Mouse (Mus musculus) R1 (cell line): ENCODE results near the gene Pdcd5.
A peak's percentile ranks its signal among the peaks of the same experiment; 100 is the strongest.

ENCODE experiments used
- DNase-seq: peaks from one replicate; pipeline ENCODE4 v3.0.0-alpha.2; 2018; ENCODE audit warnings: low read depth, low spot score

Pdcd5 gene

DNA sequence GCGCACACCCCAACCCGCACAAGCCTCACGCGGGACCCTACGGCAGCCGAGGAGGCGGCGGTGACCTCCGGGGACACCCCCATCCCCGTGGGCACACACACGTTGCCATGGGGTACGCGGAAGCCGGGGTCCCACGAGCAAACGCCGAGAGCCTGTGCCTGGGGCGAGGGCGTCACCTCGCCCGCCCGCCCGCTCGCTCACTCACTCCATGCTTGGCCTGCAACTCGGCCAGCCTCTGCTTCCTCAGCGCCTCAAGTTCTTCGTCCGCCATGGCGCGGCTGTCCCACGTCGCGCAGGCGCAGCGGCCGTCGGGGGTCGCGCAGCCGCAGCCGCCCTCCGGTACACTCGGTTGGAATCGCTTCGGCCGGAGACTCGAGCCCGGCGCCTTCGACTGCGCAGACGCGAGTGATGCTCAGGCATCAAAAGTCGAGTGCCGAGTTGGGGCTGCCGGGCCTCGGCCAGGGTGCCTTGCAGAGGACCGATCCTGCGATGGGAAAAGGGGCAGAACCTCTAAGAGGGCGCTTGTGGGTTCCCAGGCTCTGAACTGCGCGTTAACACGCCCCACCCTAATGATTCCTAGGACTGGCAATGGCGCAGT, at the start of gene Pdcd5:
Gene Pdcd5, minus strand, starts transcription at position 421 of the 598 bp plus-strand sequence.
- peak; percentile 98 for DNase-seq

- no peak for DNase-seq
These were observed 45.3 kb upstream of the Pdcd5 start for GRCm38 (mm10) chr7:35692641-35693040.

GRCm38 (mm10) chr7:35692117-35692516, 44.8 kb upstream of the Pdcd5 start:
- DNase-seq = no peak

GRCm38 (mm10) chr7:35688781-35689349, 41.5 kb upstream of the Pdcd5 start:
- no peak for DNase-seq

DNA sequence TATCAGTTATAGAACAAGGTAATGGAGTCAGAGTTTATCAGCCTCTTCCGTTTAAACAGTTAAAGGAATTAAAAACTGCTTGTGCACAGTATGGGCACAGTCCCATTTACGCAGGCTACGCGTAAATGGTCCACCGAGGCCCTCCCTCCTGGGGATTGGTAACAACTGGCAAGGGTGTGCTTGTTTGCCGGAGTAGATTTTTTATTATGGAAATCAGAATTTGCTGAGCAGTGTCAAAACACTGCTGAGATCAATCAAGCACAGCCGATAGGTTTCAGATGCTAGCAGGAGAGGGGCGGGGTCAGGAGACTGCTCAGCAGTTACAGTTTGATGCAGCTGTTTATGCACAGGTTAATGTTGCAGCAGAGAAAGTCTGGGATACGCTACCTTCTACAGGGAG, 41.0 kb upstream of the Pdcd5 start:
- DNase-seq = no peak

DNA sequence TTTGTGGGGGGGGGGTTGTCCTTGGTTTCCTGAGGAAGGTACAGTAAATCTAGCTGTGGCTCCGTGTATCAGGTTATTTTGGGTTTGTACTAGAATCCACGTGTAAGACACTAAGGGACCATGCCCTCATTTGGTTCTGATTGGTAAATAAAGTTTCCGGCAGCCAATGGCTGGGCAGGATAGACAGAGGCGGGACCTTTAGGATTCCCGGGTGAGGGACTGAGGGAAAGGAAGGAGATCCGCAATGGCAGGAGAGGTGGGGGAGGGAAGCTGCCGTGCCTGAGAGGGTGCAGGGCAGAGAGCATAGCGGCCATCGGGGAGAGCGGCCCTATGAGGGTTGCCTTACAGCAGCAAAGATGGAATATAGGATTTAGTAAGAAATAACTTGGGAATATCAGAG, 39.9 kb upstream of the Pdcd5 start:
- DNase-seq = peak; percentile 77

GRCm38 (mm10) chr7:35686756-35687155, 39.4 kb upstream of the Pdcd5 start:
- DNase-seq = peak; percentile 84

DNA sequence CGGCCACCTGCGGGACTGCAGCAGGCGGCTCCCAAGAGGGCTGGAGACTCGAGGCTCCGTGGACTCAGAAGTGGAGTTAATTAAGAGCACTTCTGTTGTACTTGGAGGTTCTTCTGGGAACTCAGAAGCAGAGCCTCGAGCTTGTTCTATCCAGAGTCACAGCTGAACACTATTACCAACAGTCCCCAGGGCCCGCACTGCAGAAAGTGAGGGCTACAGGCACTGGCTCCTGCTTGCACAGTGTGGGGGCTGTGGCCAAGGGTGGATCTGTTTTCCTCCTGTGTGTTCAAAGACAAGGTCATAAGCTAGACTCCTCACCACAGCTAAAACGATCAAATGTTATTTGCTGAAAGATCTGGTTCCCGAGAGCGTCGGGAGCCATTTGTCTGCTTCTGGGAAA, 38.9 kb upstream of the Pdcd5 start:
- peak; percentile 25 for DNase-seq

GRCm38 (mm10) chr7:35683409-35684122, 36.2 kb upstream of the Pdcd5 start:
- no peak for DNase-seq

DNA sequence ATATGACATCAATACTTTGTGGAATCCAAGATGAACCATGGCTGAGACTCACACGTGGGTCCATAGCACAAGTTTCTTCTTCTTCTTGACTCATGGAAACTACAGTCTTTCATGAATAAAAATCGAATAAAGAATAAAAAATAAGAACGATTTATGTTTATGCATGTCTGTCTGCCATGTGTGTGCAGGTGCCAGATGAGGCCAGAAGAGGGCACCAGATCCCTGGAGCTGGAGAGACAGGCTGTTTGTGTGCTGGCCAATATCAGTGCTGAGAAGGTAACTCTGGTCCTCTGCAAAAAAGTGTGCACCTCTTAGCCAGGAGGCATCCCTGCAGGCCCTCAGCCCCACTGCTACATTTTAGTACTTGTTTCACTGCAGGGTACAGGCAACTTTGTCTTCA, 34.2 kb upstream of the Pdcd5 start:
- peak; percentile 55 for DNase-seq

DNA sequence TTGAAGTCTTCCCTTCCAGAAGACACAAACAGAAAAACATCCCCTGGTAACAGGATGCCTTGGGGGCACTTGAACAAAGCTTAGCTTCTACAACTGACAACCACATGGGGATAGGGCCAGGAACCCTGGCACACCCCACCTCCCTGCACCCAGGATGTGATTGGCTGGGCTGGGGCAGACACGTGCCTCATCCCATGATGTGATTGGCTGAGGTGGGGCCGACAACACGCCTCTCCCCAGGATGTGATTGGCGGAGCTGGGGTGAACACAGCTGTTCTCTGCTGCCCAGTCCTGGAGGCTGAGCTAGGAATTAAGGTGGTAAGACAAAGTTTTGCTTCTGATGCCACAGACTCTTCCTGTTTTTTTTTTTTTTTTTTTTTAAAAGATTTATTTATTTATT, 31.7 kb upstream of the Pdcd5 start:
- peak; percentile 84 for DNase-seq

DNA sequence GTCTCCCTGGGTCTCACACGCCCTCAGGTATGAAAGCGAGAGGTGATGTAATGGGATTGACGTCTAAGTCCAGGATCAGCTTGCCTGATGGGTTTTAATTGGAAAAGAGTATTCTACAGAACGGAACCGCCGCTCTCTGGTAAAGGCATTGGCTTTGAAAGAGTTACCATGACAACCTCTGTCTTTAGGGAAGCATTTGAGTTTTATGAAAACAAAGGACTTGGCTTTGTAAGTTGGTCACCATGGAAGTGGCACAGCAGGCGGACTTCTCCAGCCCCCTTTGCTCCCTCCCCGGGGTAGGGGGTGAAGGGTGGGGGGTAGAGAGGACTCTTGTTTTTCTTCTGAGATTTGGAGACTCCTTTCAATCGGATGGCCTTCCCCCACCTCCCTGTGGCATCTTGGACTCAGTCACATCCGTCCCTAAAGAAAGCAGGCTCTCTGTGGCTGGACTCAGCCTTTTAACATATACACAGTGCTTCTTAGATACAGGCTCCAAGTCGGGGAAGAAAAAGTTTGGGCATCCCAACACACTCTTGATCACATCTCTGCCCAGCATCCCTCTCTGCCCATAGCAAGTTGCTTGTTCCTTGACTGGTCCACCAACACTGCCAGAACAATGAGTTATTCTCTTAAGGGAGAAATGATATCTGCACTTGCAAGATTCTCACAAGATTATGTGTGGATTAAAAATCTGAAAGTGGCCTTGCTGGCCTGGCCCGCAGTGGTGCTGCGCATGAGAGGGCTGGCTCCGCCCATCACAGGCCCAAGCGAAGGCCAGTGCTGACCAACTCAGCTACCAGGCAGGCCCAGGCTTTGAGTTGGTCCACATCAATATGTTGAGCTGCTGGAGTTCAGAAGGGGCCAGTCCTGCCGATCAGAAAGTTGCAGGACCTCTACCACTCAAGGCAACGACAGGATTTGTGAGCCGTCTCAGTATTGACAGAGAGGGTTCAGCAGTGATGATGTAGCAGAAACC, 21.0 kb upstream of the Pdcd5 start:
- DNase-seq = peak; percentile 82

GRCm38 (mm10) chr7:35663790-35664376, 16.6 kb upstream of the Pdcd5 start:
- no peak for DNase-seq

DNA sequence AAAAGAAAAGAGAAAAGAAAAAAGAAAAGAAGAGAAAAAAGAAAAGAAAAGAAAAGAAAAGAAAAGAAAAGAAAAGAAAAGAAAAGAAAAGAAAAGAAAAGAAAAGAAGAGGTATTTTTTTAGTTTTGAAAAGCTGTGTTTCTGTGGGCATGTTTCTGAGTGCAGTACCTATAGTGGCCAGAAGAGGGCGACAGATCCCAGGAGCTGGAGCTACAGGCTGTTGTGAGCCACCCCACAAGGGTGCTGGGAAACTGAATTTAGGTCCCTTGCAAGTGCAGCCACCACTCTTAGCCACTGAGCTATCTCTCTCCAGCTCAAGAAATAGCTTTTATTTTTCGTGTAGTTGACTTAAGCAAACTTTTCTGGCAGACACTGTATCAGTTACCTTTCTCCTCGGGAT, 11.9 kb upstream of the Pdcd5 start:
- DNase-seq = peak; percentile 77

DNA sequence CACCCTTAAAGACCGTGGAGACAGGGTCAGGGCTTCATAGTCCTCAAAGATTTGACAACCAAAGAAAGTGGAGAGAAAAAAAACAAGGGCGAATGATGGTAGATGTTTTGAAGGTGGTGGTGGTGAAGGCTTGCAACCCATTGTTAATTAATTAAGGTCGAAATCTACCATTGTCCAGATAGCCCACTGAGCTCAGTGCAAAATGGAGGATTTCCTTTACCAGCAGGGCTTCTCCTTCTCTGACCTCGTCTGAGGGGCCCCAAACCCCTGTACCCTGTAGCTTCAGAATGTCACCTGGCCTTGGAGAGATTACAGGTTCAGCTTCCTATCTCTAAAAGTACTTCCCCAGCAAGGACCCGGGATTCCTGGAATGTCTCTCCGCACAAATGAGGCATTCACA, 10.5 kb upstream of the Pdcd5 start:
- DNase-seq = peak; percentile 68

- peak; percentile 78 for DNase-seq
These were observed 4.4 kb upstream of the Pdcd5 start for GRCm38 (mm10) chr7:35651583-35652270.

- no peak for DNase-seq
These were observed 3.5 kb upstream of the Pdcd5 start for GRCm38 (mm10) chr7:35650716-35651410.

- peak; percentile 89 for DNase-seq
These were observed 1.8 kb upstream of the Pdcd5 start for GRCm38 (mm10) chr7:35649071-35649470.

DNA sequence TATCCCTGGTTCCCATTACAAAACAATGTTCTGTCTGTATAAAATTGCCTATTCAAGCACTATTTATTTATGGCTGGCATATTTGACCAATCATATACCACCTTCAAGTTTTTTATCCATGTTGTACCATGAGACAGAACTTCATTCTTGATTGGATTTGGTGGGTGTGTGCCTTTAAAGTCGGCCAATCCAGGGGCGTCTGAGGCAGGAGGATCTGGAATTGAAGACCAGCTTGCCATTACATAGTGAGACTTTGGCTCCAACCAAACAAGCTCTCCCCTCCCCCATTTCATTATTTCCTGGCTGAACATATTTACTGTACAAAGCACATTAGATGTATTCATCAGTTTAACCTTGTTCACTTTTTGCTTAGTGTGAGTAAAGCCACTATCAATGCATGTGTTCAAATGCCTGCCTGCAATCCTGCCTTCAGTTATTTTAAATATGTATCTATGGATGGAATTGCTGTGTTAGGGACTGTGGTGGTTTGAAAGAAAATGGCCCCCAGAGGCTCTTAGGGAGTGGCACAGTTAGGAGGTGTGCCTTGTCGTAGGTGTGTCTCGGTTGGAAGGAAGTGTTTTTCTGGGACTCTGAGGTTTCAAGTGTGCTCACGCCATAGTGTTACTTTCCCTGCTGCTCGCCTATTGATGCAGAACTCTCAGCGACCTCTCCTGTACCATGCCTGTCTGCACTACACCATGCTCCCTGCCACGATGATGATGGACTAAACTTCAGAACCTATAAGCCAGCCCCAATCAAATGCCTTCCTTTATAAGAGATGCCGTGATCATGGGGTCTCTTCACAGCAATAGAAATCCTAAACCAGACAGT, 1.1 kb upstream of the Pdcd5 start:
- peak; percentile 46 for DNase-seq
